Mouse (Mus musculus): ENCODE results near the gene Mtnr1a. TPM values are rescaled to one million over a fixed set of nuclear protein-coding genes. Genes with fewer than 3 reads are reported as not detected.
"Not testable (repeated sequence)": the region's sequence is repeated elsewhere in the genome, so short reads cannot be mapped to it uniquely, and the experiment has no call there.

Mtnr1a gene
- polyA plus RNA-seq, 1 experiment, result not detected

DNA sequence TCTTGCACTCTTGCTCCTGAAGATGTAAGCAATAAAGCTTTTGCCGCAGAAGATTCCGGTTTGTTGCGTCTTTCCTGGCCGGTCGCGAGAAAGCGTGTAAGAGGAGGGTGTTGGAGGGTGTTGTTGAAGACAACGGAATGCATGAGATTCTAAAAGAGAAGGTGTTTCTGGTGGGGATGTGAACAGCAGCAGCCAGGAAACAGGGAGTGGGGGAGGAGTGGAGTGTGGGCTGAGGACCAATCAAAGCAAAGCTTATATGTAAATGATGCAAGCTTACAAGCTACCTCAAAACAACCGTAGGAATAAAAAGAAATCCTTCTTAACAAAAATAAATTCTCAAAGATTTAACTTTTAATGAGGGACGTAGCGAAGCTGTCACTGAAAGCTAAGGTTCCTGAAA, 6.6 kb upstream of the Mtnr1a start:
- TF ChIP-seq CTCF (conservative IDR thresholded peaks at IDR 0.05; ENCODE audit: insufficient read depth, insufficient read length, low read depth, low read length) (no peak), POLR2A (IDR thresholded peaks at IDR 0.05; ENCODE audit: low read depth, low read length) (no peak)
- H3K36me3 ChIP-seq (ENCODE audit: control insufficient read depth, insufficient read depth, low read length), result no peaks in the 10 kb centered on the region
- H3K4me3 ChIP-seq (ENCODE audit: insufficient read depth, low read depth, low read length), result no peak overlapping the region
- H3K27ac ChIP-seq (ENCODE audit: insufficient read depth, low read depth, low read length), result no peak overlapping the region
- 90% methylated on average over 11 of the region's 11 CpGs for WGBS
- no peaks in the 10 kb centered on the region for H3K27me3 ChIP-seq (replicated peaks; ENCODE audit: control insufficient read depth, insufficient read depth, low read length)
- H3K4me1 ChIP-seq (ENCODE audit: control insufficient read depth, insufficient read depth, low read length), result no peaks in the 10 kb centered on the region
- no peak for DNase-seq

- WGBS, result 72% methylated on average over 25 of the region's 25 CpGs
- Histone ChIP-seq H3K4me3 (ENCODE audit: insufficient read depth, low read depth, low read length) (no peak overlapping the region), H3K27me3 (replicated peaks; ENCODE audit: control insufficient read depth, insufficient read depth, low read length) (no peaks in the 10 kb centered on the region), H3K27ac (ENCODE audit: insufficient read depth, low read depth, low read length) (no peak overlapping the region), H3K36me3 (ENCODE audit: control insufficient read depth, insufficient read depth, low read length) (no peaks in the 10 kb centered on the region), H3K4me1 (ENCODE audit: control insufficient read depth, insufficient read depth, low read length) (no peaks in the 10 kb centered on the region)
- no peak for DNase-seq
- no peak for TF ChIP-seq CTCF (conservative IDR thresholded peaks at IDR 0.05; ENCODE audit: insufficient read depth, insufficient read length, low read depth, low read length)
- TF ChIP-seq POLR2A (IDR thresholded peaks at IDR 0.05; ENCODE audit: low read depth, low read length), result no peak
Observed at GRCm38 (mm10) chr8:45062982-45063924, 5.7 kb upstream of the Mtnr1a start.

DNA sequence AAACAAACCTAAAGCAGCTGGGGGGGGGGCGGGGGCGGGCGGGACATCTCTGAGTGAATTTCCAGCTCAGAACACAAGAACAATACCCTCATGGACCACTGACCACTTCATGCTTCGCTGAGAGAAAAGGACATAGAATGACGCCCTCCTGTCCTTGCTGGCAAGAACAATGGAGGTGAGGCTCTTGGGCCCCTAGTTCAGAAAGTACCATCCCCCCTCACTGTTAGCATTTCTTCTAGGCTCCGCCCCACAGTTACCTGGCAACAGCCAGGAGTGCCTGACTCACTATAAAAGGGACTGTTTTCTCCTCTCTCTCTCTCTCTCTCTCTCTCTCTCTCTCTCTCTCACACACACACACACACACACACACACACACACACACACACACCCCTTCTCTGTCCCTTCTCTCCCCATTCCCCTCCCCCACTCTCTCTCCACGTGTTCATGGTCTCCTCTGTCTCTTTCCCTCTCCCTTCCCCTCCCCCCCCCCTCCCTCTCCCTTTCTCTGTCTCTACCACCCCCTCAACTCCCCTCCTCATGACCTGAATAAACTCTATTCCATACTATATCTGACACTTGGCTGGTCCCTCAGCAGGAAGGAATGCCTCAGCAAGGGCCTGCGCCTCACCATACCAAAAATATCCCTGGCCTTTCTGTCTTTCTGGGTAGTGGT, 4.6 kb upstream of the Mtnr1a start:
- no peak overlapping the region for H3K4me3 ChIP-seq (ENCODE audit: insufficient read depth, low read depth, low read length)
- H3K27me3 ChIP-seq (replicated peaks; ENCODE audit: control insufficient read depth, insufficient read depth, low read length), result no peaks in the 10 kb centered on the region
- TF ChIP-seq CTCF (conservative IDR thresholded peaks at IDR 0.05; ENCODE audit: insufficient read depth, insufficient read length, low read depth, low read length) (no peak), POLR2A (IDR thresholded peaks at IDR 0.05; ENCODE audit: low read depth, low read length) (no peak)
- no peak overlapping the region for H3K27ac ChIP-seq (ENCODE audit: insufficient read depth, low read depth, low read length)
- no peak for DNase-seq
- WGBS, result 53% methylated on average over 7 of the region's 8 CpGs
- H3K4me1 ChIP-seq (ENCODE audit: control insufficient read depth, insufficient read depth, low read length), result no peaks in the 10 kb centered on the region
- H3K36me3 ChIP-seq (ENCODE audit: control insufficient read depth, insufficient read depth, low read length), result no peaks in the 10 kb centered on the region

DNA sequence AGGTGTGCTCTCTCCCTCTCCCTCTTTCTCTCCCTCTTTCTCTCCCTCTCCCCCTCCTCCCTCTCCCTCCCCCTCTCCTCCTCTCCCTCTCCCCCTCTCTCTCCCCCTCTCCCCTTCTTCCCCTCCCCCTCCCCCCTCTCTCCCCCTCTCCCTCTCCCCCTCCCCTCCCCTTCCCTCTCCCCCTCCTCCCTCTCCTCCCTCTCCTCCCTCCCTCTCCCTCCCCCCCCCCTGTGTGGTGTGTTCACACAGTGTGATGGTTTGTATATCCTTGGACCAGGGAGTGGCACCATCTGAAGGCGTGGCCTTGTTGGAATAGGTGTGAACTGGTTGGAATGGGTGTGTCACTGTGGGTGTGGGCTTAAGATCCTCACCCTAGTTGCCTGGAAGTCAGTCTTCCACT, 3.5 kb upstream of the Mtnr1a start:
- H3K4me1 ChIP-seq (ENCODE audit: control insufficient read depth, insufficient read depth, low read length); H3K27ac ChIP-seq (ENCODE audit: insufficient read depth, low read depth, low read length); H3K4me3 ChIP-seq (ENCODE audit: insufficient read depth, low read depth, low read length); DNase-seq; H3K27me3 ChIP-seq (replicated peaks; ENCODE audit: control insufficient read depth, insufficient read depth, low read length); H3K36me3 ChIP-seq (ENCODE audit: control insufficient read depth, insufficient read depth, low read length): not testable (repeated sequence)
- 89% methylated on average over 1 of the region's 1 CpGs for WGBS

DNA sequence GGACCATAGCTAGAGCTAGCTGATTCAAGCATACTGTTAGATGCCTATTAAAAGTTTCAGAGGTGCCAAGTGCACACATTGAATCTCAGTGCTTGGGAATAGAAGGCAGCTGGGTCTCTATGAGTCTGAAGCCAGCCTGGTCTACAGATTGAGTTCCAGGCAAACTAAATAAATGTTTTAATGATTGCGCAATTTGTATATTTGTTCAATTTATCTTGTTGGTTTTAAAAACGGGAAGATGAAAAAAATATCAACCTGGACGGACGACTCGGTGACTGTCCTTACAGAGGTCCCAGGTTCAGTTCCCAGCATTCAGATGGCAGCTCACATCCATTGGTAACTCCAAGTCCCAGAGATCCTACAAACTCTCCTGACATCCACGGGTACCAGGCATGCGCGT, 2.0 kb downstream of the Mtnr1a start:
- H3K27ac ChIP-seq (ENCODE audit: insufficient read depth, low read depth, low read length), result no peak overlapping the region
- H3K4me1 ChIP-seq (ENCODE audit: control insufficient read depth, insufficient read depth, low read length), result no peaks in the 10 kb centered on the region
- no peak for TF ChIP-seq POLR2A (IDR thresholded peaks at IDR 0.05; ENCODE audit: low read depth, low read length)
- TF ChIP-seq CTCF (conservative IDR thresholded peaks at IDR 0.05; ENCODE audit: insufficient read depth, insufficient read length, low read depth, low read length), result no peak
- DNase-seq, result no peak
- H3K27me3 ChIP-seq (replicated peaks; ENCODE audit: control insufficient read depth, insufficient read depth, low read length), result no peaks in the 10 kb centered on the region
- no peaks in the 10 kb centered on the region for H3K36me3 ChIP-seq (ENCODE audit: control insufficient read depth, insufficient read depth, low read length)
- H3K4me3 ChIP-seq (ENCODE audit: insufficient read depth, low read depth, low read length), result no peak overlapping the region
- 88% methylated on average over 8 of the region's 8 CpGs for WGBS

- Histone ChIP-seq H3K36me3 (ENCODE audit: control insufficient read depth, insufficient read depth, low read length) (no peaks in the 10 kb centered on the region), H3K4me1 (ENCODE audit: control insufficient read depth, insufficient read depth, low read length) (no peaks in the 10 kb centered on the region), H3K27ac (ENCODE audit: insufficient read depth, low read depth, low read length) (no peak overlapping the region), H3K27me3 (replicated peaks; ENCODE audit: control insufficient read depth, insufficient read depth, low read length) (no peaks in the 10 kb centered on the region), H3K4me3 (ENCODE audit: insufficient read depth, low read depth, low read length) (no peak overlapping the region)
- WGBS, result 84% methylated on average over 3 of the region's 3 CpGs
- TF ChIP-seq CTCF (conservative IDR thresholded peaks at IDR 0.05; ENCODE audit: insufficient read depth, insufficient read length, low read depth, low read length) (no peak), POLR2A (IDR thresholded peaks at IDR 0.05; ENCODE audit: low read depth, low read length) (no peak)
- DNase-seq, result no peak
Observed at GRCm38 (mm10) chr8:45080850-45081249, 11.9 kb downstream of the Mtnr1a start.

GRCm38 (mm10) chr8:45093599-45093998, 24.7 kb downstream of the Mtnr1a start:
- Histone ChIP-seq H3K4me3 (ENCODE audit: insufficient read depth, low read depth, low read length) (no peak overlapping the region), H3K27ac (ENCODE audit: insufficient read depth, low read depth, low read length) (no peak overlapping the region), H3K27me3 (replicated peaks; ENCODE audit: control insufficient read depth, insufficient read depth, low read length) (no peaks in the 10 kb centered on the region), H3K36me3 (ENCODE audit: control insufficient read depth, insufficient read depth, low read length) (no peaks in the 10 kb centered on the region), H3K4me1 (ENCODE audit: control insufficient read depth, insufficient read depth, low read length) (no peaks in the 10 kb centered on the region)
- WGBS, result 72% methylated on average over 3 of the region's 3 CpGs
- no peak for DNase-seq
- TF ChIP-seq CTCF (conservative IDR thresholded peaks at IDR 0.05; ENCODE audit: insufficient read depth, insufficient read length, low read depth, low read length) (no peak), POLR2A (IDR thresholded peaks at IDR 0.05; ENCODE audit: low read depth, low read length) (no peak)

All from kidney, adult 2 months (tissue).